Mouse (Mus musculus): ENCODE data around the gene Cdrt4.

Cdrt4 gene

DNA sequence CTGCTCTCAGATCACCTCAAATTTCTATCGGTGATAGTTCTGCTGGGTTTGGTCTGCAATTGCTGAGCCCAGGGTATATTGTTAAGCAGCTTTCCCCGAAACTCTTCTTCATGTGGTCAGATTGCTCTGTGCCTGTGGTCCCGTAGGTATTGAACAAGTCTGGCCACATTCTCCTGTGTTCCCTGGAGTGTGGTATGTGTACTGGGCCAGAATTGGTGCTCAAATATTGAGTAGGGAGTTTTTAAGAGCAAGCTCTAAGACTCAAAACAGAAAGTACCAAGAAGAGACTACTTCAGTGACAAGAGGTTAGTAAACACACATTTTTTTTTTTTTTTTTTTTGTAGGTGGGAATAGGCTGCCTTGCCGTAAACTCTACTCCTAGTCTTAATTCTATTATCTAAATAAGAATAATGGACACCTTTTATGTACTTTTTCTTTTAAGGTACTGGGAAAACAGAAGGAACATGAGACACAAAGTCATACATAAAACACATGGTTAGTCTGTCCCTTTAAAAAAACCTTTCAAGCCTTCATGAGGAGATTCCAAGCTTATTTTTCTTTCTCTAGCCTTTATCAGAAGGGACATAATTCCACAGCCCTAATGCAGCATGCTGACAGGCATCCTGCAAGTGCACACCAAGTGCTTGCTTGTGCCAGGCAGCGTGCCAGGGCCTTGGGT is 46.2 kb downstream of the Cdrt4 start:
- DNase-seq, result no peak

DNA sequence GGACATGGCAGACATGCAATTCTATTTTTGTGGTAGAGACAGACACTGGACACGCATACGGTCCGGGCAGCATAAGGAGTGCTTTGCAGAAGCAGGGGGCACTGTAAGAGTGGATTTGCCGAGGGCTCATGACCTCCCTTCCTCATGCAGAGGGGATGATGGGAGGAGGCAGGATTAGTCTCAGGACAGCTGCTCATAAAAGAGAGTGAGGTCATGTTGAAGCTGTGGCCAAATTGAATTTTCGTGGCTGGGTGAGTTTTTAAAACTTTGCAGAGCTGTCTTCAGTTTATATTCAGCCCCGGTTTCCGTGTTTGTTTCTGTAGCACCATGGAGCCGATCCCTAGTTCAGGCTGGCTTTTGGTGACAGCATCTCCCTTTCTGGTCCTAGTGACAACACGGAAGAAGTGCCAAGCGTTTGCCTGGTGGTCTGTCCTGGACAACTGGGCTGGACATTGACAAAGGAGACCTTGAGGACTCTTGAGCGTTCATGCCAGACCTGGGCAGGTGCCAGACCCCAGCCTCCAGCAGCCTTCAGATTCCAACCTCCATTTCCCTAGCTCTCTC is 46.8 kb downstream of the Cdrt4 start:
- DNase-seq, result peak; percentile 29

DNA sequence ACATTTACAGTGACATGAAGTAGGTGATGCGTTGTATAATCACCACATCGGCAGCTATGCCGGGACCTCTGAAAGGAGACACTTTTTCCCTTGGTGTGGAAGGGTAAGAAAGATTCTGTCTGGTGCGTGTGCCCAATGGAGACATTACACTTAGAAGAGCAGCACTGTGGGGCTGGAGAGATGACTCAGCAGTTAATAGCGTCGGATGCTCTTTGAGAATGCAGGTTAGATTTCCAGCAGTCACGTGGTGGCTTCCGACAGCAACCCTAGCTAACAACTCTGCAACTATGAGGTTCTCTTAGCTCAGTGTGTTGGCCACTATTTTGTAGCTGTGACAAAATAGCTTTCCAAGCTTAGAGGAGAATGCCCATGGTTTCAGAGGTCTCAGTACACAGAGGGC is 49.1 kb downstream of the Cdrt4 start:
- no peak for DNase-seq

DNA sequence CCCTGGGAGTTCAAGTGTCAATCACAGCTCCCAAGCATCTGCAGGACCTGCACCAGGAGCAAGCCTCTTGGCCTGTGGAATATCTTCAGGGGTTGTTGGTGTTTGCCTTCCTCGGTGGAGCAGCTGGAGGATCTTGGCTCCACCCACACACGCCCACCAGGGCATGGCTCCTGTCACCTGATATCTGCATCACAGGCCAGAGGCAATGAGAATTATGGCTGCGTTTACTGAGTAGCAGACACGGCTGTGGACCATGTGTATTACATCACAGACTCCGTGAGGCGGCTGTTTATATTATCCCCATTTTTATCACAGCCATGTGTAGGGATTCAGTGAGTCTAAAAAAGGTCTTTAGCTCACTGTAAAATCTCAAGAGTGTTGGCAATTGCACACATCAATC is 53.6 kb downstream of the Cdrt4 start:
- peak; percentile 51 for DNase-seq

DNA sequence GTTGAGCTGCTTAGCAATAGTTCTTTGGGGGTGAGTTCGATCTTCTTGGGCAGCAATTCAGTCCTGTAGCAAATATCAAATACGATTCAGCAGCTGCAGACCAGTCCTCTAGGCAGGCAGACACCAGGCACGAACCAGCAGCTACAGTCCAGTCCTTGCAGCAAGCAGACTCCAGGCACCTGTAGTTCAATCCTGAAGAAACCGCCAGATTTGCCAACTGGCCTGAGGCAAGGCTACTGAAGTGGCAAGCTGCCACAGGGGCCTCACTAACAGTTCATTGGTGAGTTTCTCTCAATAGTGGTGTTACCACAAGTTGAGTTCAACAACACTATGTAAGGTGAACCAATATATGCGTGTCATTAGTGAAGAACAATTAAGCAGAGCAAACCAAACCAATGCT is 56.4 kb downstream of the Cdrt4 start:
- DNase-seq, result no peak

DNA sequence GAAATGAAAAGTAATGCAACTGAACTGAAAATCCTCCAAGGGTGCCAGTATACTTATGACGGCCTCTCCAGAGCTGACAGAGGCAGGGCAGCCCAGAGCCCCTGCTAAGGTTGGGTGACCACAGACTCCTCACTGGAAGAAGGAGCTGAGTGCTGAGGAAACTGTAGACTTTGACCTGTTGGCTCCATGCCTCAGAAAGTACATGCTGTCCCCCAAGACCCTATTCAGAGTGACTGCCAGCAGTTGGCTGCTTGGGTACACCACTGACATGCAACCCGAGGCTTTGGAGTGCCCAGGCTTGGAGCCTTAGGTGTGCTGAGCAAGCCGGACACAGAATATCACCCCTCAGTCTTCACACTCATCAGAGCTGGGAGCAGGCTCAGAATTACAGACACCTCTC is 57.0 kb downstream of the Cdrt4 start:
- DNase-seq, result no peak

DNA sequence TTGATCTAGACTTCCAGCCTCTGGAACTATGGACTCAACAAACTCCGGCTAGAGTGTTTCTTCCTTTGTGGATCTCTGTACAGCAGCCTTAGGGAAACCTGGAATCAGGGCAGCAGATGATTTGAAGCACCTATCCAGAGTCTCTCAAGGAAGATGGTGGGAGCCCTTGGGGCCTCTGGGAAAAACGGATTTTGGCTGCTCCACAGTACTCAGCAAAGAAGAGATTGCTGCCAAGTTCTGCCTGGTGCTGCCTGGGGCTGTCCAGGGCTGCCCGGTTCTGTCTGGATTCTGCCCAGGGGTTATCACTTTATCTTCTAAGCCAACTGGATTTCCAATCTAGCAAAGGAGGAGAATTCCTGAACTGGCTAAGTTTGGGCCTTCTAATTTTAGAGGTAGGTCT is 58.8 kb downstream of the Cdrt4 start:
- DNase-seq, result no peak

DNA sequence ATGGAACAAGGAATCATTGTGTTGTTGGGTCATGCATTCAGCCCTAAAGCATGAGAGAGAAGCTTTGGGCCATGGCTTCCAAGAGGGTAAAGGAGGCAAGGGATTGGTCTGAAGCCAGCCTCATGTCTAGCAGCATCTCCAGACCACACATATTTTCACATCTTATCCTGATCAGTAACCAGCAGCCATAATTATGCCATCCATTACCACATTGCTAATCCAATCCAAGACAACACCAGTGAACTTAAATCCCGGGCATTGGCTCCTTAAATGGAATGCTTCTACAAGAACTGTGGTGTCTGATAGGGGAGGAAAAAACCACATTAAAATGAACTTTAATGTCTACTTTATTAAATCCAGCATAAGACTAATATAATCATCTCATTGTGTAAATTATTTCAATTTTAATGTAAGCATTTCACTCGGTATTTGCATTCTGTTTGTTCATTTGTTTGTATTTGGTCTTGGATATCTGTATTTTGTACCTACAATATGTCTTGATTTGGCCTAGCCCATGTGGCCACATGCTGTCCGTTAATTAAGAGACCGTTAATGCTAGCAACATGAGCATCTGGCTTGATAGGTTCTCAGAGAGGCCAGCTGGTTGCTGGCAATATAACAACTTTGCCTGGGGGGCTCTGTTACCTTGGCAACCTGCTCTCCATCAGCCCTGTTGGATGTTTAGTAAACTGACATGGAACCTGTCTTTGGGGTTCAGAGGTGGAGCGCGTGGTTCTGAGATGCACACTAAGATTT is 66.5 kb downstream of the Cdrt4 start:
- DNase-seq, result peak; percentile 28

DNA sequence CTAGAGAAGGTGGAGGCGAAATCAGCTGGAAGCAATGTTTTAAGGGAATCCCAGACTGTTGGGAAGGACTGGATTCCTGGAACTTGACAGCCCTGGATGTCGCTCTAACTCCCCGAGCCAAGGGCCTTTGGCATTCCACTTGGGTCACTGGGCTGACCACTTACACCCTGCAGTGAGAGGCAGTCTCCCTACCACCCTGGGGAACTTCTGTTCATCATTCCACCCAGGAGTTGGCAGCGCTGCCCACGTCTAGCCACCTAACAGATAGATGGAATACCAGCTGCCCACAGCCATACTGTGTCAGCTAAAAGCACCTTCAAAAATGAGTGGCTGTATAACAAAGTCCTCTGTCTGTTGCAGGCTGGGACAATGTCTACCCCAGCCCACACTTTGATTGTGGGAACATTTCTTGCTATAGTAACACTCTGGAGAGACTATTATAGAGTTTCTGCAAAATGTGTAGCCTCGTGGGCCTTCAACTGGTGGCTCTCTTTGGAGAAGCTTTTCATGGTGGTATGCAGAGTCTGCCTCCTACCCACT is 67.2 kb downstream of the Cdrt4 start:
- no peak for DNase-seq

DNA sequence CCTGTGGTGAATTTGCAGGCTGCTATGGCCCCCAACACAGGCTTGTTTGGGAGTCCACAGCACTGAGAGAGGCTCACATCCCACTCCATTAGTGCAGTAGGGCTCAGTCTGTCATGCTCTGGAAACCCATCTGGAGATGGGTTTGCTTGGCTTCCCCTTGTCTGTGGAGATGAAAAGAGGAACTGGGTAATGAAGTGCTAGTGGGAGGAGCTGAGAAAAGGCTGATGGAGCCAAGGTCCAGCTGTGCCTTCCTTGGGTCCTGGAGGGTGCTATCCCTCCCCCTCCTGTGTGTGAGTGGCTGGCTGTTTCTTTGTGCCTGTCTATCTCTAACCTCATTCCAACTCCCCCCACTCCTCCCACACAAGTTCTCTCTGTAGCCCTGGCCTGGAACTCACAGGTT is 69.6 kb downstream of the Cdrt4 start:
- peak; percentile 24 for DNase-seq

DNA sequence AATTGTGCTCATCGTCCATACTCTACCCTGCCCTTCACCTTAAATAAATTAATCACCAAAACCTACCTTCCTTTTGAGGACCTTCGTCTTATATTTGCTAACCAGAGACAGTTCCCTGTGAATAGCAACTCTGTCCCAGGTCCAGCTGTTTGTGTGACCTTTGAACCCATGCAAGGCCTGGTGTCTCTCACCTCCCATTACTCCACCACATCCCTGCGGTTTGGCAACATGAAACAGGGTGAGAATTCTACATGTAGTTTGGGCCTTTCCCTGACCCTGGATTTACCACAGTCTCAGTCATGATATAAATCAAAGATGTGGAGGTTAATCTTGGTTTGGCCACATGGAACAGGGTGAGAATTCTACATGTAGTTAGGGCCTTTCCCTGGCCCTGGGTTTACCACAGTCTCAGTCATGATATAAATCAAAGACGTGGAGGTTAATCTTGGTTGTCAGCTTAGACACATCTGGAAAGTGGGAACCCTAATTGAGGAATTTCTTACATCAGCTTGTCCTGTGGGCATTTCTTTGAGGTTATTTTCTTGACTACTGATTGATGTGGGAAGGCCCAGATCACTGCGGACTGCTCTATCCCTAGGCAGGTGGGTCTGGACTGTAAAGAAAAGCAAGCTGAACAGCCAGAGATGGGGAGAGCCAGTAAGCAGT is 70.3 kb downstream of the Cdrt4 start:
- peak; percentile 34 for DNase-seq

DNA sequence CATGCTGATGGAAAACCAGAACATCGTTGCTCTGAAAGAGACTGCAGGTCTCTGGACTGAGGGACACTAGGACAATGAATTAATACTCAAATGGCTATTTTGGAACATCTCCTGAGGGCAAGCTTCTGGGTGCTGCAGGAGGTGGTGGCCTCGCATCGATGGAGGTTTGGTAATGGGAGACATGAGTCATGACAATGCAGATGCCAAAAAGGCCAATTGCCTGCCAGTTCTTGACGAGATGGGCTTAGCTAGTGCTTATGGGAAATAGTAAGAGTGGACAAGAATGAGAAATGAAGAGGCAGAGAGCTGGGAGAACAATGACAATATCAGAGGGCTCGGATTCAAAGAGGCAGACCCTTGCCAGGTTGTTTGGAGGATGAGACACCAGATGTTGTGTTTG is 72.5 kb downstream of the Cdrt4 start:
- no peak for DNase-seq

DNA sequence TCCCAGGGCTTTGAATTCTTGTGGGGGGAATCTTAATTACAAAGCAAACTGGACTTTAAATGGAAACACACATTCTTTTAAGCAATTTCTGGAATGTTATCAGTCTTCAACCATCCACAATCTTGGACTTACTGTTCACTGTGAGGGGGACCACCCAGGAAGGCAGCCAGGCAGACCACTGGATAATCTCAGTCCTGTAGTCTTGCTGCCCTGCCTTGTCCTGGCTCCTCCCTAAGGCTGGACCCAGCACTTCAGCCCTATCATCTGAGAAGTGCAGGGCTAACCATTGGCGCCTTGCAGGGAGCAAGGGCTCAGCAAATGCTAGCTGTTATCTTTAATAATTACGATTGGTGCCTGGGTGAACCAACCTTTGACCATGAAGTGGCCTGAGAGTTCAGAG is 73.1 kb downstream of the Cdrt4 start:
- peak; percentile 34 for DNase-seq

DNA sequence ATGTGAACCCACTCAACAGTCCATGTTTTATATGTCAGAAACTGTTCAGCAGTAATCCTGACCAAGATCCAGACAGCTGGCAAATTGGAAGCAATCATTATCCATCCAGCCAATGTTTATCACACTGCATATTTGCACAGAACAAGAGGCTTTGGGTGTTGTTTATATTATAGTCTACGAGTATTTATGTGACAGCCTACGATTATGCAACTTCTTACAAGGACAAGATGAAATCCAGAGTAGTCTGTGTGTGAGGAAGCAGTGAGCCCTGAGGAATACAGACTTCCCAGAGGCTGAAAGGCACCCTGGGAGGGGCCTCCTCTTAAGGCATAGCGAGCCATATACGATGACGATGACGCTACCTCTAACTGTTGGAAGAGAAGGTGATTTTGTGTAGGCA is 74.5 kb downstream of the Cdrt4 start:
- DNase-seq, result no peak

DNA sequence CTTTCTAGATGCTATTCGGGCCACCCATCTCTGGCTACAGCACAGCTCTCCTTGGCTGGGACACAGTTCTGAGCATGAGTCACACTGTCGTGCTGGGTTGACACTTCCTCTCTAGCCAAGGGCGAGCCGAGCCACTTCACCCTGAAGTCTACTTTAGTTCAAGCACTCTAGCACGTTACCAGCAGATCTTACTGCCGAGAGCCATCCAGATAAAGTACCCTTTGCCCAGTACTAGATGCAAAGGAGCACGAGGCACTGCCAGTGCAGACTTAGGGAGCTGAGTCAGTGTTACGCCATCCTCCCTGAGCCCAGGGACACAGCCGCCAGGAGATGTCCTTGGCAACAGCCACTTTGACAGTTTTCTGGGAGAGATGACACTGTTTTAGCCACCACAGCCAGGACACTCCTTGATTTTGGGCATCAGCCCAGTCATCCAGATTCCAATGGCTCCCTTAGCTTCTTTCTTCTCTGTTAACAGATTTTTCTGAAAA is 75.7 kb downstream of the Cdrt4 start:
- DNase-seq, result no peak

DNA sequence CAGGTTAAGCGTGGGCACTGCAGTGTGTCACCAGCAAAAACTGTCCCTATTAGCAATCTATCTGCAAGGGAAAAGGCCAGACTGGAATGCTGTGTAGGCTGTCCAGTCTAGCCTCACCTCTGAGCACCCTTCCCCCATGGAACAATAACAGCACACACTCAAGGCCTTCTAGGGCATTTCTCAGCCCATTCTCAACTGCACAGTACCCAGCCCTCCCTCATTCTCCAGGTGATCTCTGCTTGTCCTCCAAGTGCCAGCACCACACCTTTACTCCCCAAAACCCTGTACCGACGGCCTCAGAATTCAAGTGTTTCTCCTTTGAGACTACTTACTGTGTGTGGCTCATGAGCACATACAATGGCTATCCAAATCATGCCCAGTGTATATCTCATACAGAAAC is 77.1 kb downstream of the Cdrt4 start:
- DNase-seq, result no peak

DNA sequence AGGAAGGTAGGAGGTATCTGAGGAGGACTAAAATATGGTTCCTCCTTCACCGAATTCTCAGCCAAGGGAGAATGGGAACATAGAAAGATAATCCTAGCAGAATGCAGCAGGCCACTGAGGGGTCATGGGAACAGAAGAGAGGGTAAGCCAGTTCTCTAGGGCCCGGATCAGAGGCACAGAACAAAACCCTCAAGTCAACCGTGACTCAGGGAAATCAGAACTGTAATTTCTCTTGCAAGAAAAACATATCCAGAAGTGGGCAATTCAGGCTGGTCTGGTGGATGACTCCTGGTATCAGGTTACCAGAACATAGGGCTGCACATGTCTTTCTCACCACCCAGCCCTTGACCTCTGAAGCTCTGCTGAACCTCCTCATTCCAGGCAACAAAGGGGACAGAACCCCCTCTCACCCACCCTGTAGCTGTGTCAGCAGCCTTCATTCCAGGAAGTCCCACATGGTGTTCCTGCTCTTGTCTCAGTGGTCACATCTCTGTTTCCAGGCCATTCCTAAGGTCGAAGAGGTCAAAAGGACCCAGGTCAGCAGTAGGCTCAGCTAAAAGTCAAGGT is 78.2 kb downstream of the Cdrt4 start:
- DNase-seq, result peak; percentile 39

DNA sequence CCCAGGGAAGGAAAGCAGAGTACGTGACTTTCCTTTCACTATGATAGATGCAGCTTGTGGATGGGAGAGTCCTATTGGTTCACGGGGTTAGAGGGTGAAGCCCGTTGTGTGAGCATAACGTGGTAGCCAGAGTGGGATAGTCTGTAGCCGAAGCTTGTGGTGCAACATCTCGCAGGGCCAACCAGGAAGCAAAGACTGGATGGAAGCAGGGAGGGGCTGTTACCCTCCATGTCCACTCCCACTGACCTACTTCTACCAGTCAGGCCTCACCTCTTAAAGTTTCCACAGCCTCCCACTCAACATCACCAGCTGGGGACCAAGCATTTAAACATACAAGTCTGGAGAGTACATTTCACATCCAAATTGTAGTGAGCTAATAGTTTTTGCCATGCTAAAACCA is 78.7 kb downstream of the Cdrt4 start:
- no peak for DNase-seq

DNA sequence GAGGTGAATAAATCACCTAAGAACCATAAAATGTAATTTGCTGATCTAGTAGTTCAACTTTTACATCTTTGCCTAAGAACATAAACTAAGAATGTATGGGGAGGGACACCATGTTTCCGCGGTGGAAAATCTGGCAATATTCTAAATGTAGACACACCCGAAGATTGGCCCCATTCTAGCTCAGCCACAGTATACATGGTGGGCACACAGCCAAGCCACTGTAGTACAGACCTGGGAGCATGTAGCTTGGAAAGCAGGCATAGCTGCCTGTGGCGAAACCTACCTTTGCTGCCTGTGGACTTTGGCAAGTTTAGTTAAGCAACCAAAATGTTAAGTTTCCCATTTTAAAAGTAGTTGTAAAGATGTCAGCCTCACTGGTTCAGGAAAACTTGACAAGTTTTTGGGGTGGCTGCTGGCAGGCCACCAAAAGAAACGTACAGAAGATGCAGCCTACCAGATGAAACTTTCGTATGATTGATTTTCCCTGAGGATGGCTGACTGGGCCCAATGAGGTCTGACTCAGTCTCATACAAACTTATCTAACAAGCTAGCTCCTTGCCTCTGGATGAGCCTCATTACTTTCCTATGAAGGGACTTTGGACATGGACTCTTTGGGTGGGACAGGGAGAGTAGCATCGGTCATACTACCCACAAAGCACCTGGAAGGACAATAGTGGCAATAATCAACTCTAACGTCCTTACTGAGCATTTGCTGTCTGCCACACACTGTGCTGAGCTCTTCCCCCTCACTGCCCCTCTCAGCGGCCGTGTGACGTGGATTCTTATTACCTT is 84.6 kb downstream of the Cdrt4 start:
- no peak for DNase-seq

DNA sequence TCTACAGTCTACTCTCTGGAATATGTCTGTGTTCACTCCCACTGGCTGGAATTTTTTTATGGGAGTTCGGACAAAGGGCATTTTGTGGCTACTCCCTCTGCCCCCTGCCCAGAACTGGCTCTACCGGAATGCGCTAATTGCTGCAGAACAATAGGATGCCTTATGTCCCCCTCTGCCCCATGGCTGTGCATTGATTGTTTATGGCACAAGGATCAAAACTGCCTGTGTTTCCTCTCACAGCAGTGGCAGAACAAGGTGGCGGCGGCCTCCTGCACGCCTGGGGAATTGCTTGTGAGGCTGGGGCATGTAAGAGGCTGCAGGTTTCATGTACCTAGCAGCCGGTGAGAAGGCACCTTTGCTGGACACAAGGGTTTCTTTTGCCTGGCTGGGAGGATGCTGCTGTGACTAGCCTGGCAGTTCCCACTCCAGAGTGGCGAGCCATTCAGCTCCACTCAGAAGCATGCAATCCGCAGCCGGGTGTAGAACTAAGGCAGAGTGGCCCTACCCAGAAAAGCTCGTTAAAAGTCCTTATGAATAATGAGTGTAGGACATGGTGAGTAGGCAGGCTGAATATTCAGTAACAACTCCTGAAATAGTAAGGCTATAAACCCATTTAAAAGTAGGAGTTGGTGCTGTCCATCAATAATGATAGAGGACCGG is 89.1 kb downstream of the Cdrt4 start:
- peak; percentile 42 for DNase-seq
